Mouse (Mus musculus): ENCODE measurements at regions not wholly inside any gene's neighbourhood (a gene's known extent, or its start where the extent isn't known, plus 50 kb on each side); places are given as distances from the start of the nearest gene placed in this dataset.

DNA sequence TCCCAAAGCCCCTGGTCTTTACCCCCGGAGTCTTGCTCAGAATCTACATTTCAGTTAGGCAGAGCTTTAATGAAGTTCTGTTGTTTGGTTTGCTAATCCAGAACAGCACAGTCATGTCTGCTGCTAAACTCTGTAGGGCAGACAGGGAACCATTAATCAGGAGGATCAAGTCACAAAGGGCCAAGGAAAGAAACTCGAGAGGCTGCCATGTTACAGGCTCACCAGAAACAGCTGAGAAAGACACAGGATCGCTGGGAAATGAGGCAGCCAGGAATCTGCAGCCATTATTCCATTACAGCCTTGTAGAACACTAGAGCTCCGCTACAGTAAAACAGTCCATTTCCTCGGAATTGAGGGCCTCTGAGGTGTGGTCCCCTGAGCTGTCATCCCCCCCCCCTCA, 121.1 kb upstream of the Cops8 start:
- ATAC-seq = no peak
- 0 out of 2 replicates have a peak, but pooled peaks cover 3% of the 10 kb centered on the region for H3K27me3 ChIP-seq
- no peak overlapping the region for H3K4me3 ChIP-seq
- H3K27ac ChIP-seq = no peak overlapping the region
- H3K4me1 ChIP-seq = peaks cover 14% of the 10 kb centered on the region
- no peaks in the 10 kb centered on the region for H3K36me3 ChIP-seq (ENCODE audit: poor library complexity, severe bottlenecking)
- no peak overlapping the region for H3K9ac ChIP-seq
- no peak overlapping the region for H3K4me2 ChIP-seq
- peaks cover 3% of the 10 kb centered on the region; the same call in 1 of the 2 replicates for H3K9me3 ChIP-seq (replicated peaks)
- WGBS = 75% methylated on average over 5 of the region's 5 CpGs

DNA sequence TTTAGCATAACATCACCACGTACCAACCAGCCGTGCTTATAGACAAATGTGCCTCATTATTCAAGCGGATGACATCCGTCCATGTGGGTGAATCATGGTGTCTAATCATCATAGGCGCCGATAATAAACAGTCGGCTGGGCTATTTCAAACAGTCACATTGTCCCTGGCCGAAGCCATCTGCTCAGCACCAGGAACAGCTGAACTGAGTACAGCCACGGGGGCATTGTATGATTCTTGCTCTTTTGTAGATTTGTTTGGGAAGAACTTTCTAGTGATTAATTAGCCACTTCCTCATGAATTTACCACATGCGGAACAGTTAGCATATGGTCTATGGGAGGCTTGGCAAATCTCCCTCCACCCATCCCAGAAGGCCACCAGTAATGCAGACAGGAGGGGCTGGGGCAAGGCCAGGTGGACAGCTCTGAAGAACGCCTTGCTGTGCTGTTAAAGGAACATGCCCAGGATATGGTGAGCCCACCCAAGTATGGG, 116.4 kb upstream of the Cops8 start:
- Histone ChIP-seq H3K9ac (no peak overlapping the region), H3K4me2 (no peak overlapping the region), H3K4me1 (0 out of 2 replicates have a peak, but pooled peaks cover 5% of the 10 kb centered on the region), H3K27ac (no peak overlapping the region), H3K9me3 (replicated peaks) (no peaks in the 10 kb centered on the region), H3K27me3 (0 out of 2 replicates have a peak, but pooled peaks cover 3% of the 10 kb centered on the region), H3K36me3 (ENCODE audit: poor library complexity, severe bottlenecking) (no peaks in the 10 kb centered on the region), H3K4me3 (no peak overlapping the region)
- WGBS = 52% methylated on average over 11 of the region's 11 CpGs
- peak; percentile 73 for ATAC-seq

GRCm38 (mm10) chr1:90487886-90488285, 114.9 kb upstream of the Cops8 start:
- 0 out of 2 replicates have a peak, but pooled peaks cover 5% of the 10 kb centered on the region for H3K4me1 ChIP-seq
- no peak overlapping the region for H3K4me3 ChIP-seq
- H3K36me3 ChIP-seq (ENCODE audit: poor library complexity, severe bottlenecking) = no peaks in the 10 kb centered on the region
- H3K9ac ChIP-seq = no peak overlapping the region
- ATAC-seq = no peak
- WGBS = 66% methylated on average over 2 of the region's 2 CpGs
- no peaks in the 10 kb centered on the region for H3K9me3 ChIP-seq (replicated peaks)
- no peak overlapping the region for H3K4me2 ChIP-seq
- H3K27me3 ChIP-seq = 0 out of 2 replicates have a peak, but pooled peaks cover 3% of the 10 kb centered on the region
- H3K27ac ChIP-seq = no peak overlapping the region

GRCm38 (mm10) chr1:90488991-90489390, 113.8 kb upstream of the Cops8 start:
- Histone ChIP-seq H3K9me3 (replicated peaks) (no peaks in the 10 kb centered on the region), H3K4me3 (no peak overlapping the region), H3K4me1 (peaks cover 16% of the 10 kb centered on the region; the same call in 1 of the 2 replicates), H3K36me3 (ENCODE audit: poor library complexity, severe bottlenecking) (no peaks in the 10 kb centered on the region), H3K27ac (no peak overlapping the region), H3K9ac (no peak overlapping the region), H3K4me2 (no peak overlapping the region), H3K27me3 (no peaks in the 10 kb centered on the region)
- no peak for ATAC-seq
- WGBS = 88% methylated on average over 2 of the region's 2 CpGs

- Histone ChIP-seq H3K36me3 (ENCODE audit: poor library complexity, severe bottlenecking) (no peaks in the 10 kb centered on the region), H3K4me1 (peaks cover 16% of the 10 kb centered on the region; the same call in 1 of the 2 replicates), H3K27me3 (no peaks in the 10 kb centered on the region), H3K27ac (no peak overlapping the region), H3K9ac (no peak overlapping the region), H3K9me3 (replicated peaks) (no peaks in the 10 kb centered on the region), H3K4me3 (no peak overlapping the region), H3K4me2 (no peak overlapping the region)
- ATAC-seq = no peak
- WGBS = 92% methylated on average over 10 of the region's 10 CpGs
These were observed 112.4 kb upstream of the Cops8 start for GRCm38 (mm10) chr1:90490335-90490734.

DNA sequence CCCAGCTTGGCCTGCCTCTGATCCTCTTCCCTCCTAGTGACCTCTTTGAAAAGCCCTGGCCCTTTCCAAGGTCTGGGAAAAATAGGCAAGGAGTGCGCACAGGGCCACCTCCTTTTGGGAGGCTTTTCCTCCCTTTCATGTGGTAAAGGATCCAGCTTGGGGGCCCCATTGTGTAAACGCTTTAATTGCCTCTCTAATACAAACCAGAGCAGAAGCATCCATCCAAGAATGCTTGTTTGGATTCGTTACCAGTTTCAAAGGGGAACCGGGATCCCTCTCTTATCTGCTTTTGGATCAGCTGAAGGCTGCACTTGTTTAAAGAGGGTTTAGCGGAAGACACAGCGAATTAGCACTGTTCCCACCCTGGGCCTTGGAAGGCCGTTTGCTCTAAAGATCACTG, 109.3 kb upstream of the Cops8 start:
- H3K9me3 ChIP-seq (replicated peaks) = no peaks in the 10 kb centered on the region
- no peak overlapping the region for H3K4me2 ChIP-seq
- no peak overlapping the region for H3K9ac ChIP-seq
- H3K27ac ChIP-seq = no peak overlapping the region
- peaks cover 10% of the 10 kb centered on the region; the same call in 1 of the 2 replicates for H3K4me1 ChIP-seq
- H3K4me3 ChIP-seq = no peak overlapping the region
- H3K27me3 ChIP-seq = no peaks in the 10 kb centered on the region
- no peak for ATAC-seq
- no peaks in the 10 kb centered on the region for H3K36me3 ChIP-seq (ENCODE audit: poor library complexity, severe bottlenecking)
- 7% methylated on average over 7 of the region's 7 CpGs for WGBS

- Histone ChIP-seq H3K27ac (no peak overlapping the region), H3K36me3 (ENCODE audit: poor library complexity, severe bottlenecking) (no peaks in the 10 kb centered on the region), H3K4me2 (no peak overlapping the region), H3K4me1 (peaks cover 10% of the 10 kb centered on the region; the same call in 1 of the 2 replicates), H3K4me3 (no peak overlapping the region), H3K27me3 (no peaks in the 10 kb centered on the region), H3K9ac (no peak overlapping the region), H3K9me3 (replicated peaks) (no peaks in the 10 kb centered on the region)
- no peak for ATAC-seq
- WGBS = 94% methylated on average over 9 of the region's 9 CpGs
These were observed 107.6 kb upstream of the Cops8 start for GRCm38 (mm10) chr1:90495174-90495573.

DNA sequence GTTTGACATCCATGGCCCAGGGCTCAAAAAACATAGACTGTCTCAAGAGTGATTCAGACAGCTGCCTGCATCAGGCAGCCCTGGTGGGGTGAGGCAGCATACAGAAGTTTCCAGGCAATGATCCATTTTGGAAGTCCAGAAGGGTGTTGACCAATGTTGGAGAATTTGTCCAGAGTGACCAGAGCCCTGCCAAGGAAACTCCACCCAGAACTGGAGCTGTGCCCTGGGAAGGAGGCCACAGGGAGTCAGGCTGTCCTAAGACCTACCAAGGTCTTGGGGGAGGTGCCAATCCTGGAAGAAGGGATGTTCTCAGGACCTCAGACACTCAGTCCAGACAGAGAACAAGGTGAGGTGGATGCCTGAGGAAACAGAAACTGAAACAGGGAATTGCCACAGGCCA, 105.2 kb upstream of the Cops8 start:
- no peak for ATAC-seq
- Histone ChIP-seq H3K4me2 (no peak overlapping the region), H3K9ac (no peak overlapping the region), H3K27me3 (no peaks in the 10 kb centered on the region), H3K36me3 (ENCODE audit: poor library complexity, severe bottlenecking) (no peaks in the 10 kb centered on the region), H3K27ac (no peak overlapping the region), H3K4me3 (no peak overlapping the region), H3K4me1 (peaks cover 10% of the 10 kb centered on the region; the same call in 1 of the 2 replicates), H3K9me3 (replicated peaks) (no peaks in the 10 kb centered on the region)

DNA sequence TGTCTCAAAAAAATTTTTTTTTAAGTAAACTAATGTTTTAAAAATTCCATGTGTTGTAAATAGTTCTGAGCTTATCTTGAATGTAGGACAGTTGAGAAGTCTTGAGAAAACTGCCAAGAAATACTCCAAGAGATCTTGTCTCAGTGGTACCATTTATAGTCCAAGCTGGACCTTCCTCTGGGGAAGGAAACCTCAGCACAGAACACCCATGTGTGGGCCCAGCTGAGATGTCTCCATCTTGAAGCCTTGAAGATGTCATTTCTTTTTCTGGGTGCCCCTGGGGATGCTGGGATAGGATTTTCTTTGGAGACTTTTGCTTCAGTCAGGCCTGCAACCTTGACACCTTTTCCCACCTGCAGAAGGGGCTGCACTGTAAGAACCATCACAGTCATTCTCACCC, 101.4 kb upstream of the Cops8 start:
- no peaks in the 10 kb centered on the region for H3K36me3 ChIP-seq (ENCODE audit: poor library complexity, severe bottlenecking)
- no peaks in the 10 kb centered on the region for H3K27me3 ChIP-seq
- no peak overlapping the region for H3K9ac ChIP-seq
- no peak overlapping the region for H3K27ac ChIP-seq
- ATAC-seq = no peak
- H3K4me3 ChIP-seq = no peak overlapping the region
- H3K4me1 ChIP-seq = peaks cover 10% of the 10 kb centered on the region; the same call in 1 of the 2 replicates
- H3K9me3 ChIP-seq (replicated peaks) = no peaks in the 10 kb centered on the region
- H3K4me2 ChIP-seq = no peak overlapping the region

DNA sequence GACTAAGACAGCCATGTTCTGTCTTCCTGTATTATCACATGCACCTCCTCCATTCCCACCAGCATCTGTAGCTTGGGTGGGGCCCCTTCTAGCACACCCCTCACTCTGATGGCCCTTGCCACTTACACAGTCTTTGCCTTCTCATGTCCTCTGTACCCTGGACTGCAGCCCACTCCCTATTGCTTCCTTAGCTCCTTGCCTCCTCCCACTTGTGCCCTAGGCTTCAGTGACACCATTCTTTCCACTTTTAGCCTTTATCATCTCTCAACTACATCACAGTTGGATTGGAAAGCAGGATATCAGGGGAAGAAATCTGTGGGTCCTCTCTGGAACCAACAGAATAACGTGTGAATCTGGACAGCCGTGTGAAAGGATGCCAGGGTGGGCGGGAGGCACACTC, 100.4 kb upstream of the Cops8 start:
- Histone ChIP-seq H3K27me3 (no peaks in the 10 kb centered on the region), H3K36me3 (ENCODE audit: poor library complexity, severe bottlenecking) (no peaks in the 10 kb centered on the region), H3K9me3 (replicated peaks) (no peaks in the 10 kb centered on the region), H3K4me2 (no peak overlapping the region), H3K27ac (no peak overlapping the region), H3K9ac (no peak overlapping the region), H3K4me3 (no peak overlapping the region), H3K4me1 (peaks cover 10% of the 10 kb centered on the region; the same call in 1 of the 2 replicates)
- no peak for ATAC-seq
- 93% methylated on average over 3 of the region's 3 CpGs for WGBS

GRCm38 (mm10) chr1:90502771-90503540, 99.8 kb upstream of the Cops8 start:
- Histone ChIP-seq H3K4me1 (peaks cover 10% of the 10 kb centered on the region; the same call in 1 of the 2 replicates), H3K27ac (no peak overlapping the region), H3K27me3 (no peaks in the 10 kb centered on the region), H3K4me2 (no peak overlapping the region), H3K36me3 (ENCODE audit: poor library complexity, severe bottlenecking) (no peaks in the 10 kb centered on the region), H3K9me3 (replicated peaks) (no peaks in the 10 kb centered on the region), H3K9ac (no peak overlapping the region), H3K4me3 (no peak overlapping the region)
- no peak for ATAC-seq
- WGBS = 84% methylated on average over 8 of the region's 8 CpGs

DNA sequence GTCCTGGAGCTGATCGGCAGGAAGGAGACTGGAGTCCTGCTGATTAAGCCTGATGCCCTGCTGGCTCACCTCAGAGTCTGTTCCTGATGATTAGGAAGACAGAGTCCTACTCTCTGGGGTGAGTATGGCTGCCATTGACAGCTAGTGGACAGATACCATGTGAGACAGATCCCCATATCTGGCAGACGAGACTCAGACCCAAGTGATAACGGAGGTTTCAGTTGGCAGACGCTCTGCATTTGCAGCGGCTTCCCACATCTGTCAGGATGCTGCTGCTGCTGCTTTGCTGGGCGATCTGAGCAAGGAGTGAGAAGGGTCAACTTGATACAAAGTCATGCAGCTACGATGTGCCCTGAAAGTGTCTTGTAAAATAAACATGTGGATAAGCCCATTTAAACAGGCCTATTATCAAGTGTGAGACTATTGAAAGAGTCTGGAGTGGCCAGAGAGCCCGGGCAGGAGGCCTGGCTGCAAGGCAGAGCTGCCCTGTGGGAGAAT, 98.1 kb upstream of the Cops8 start:
- 18% methylated on average over 8 of the region's 8 CpGs for WGBS
- no peak overlapping the region for H3K9ac ChIP-seq
- H3K4me3 ChIP-seq = no peak overlapping the region
- H3K27me3 ChIP-seq = no peaks in the 10 kb centered on the region
- H3K4me1 ChIP-seq = peaks cover 10% of the 10 kb centered on the region; the same call in 1 of the 2 replicates
- H3K9me3 ChIP-seq (replicated peaks) = no peaks in the 10 kb centered on the region
- H3K27ac ChIP-seq = no peak overlapping the region
- ATAC-seq = no peak
- H3K4me2 ChIP-seq = no peak overlapping the region
- H3K36me3 ChIP-seq (ENCODE audit: poor library complexity, severe bottlenecking) = no peaks in the 10 kb centered on the region

All from forebrain, embryonic 13.5 days (tissue).